Mouse (Mus musculus): ENCODE data around the gene Hpn. TPM values are rescaled to one million over a fixed set of nuclear protein-coding genes. Genes with fewer than 3 reads are reported as not detected.

Gene Hpn
- total RNA-seq, 2 experiments from 2014 or later: 28.3 to 201 TPM

- no peak for ATAC-seq (replicated peaks; ENCODE audit: low FRiP score, low TSS enrichment, poor library complexity, severe bottlenecking)
These were observed 30.6 kb upstream of the Hpn start for GRCm38 (mm10) chr7:31145596-31146160.

GRCm38 (mm10) chr7:31144886-31145285 is 29.8 kb upstream of the Hpn start:
- no peak for ATAC-seq (replicated peaks; ENCODE audit: low FRiP score, low TSS enrichment, poor library complexity, severe bottlenecking)

- ATAC-seq (replicated peaks; ENCODE audit: low FRiP score, low TSS enrichment, poor library complexity, severe bottlenecking): no peak
These were observed 25.9 kb upstream of the Hpn start for GRCm38 (mm10) chr7:31140941-31141340.

GRCm38 (mm10) chr7:31140302-31140701 is 25.2 kb upstream of the Hpn start:
- 0 out of 2 replicates have a peak, but pooled peaks have one; percentile 30 for ATAC-seq (replicated peaks; ENCODE audit: low FRiP score, low TSS enrichment, poor library complexity, severe bottlenecking)

GRCm38 (mm10) chr7:31139765-31140164 is 24.7 kb upstream of the Hpn start:
- ATAC-seq (replicated peaks; ENCODE audit: low FRiP score, low TSS enrichment, poor library complexity, severe bottlenecking): peak; percentile 86

- ATAC-seq (replicated peaks; ENCODE audit: low FRiP score, low TSS enrichment, poor library complexity, severe bottlenecking): no peak
These were observed 20.6 kb upstream of the Hpn start for GRCm38 (mm10) chr7:31135717-31136116.

GRCm38 (mm10) chr7:31131866-31132265 is 16.8 kb upstream of the Hpn start:
- no peak for ATAC-seq (replicated peaks; ENCODE audit: low FRiP score, low TSS enrichment, poor library complexity, severe bottlenecking)

GRCm38 (mm10) chr7:31130841-31131240 is 15.8 kb upstream of the Hpn start:
- peak; percentile 85 for ATAC-seq (replicated peaks; ENCODE audit: low FRiP score, low TSS enrichment, poor library complexity, severe bottlenecking)

GRCm38 (mm10) chr7:31130197-31130596 is 15.1 kb upstream of the Hpn start:
- no peak for ATAC-seq (replicated peaks; ENCODE audit: low FRiP score, low TSS enrichment, poor library complexity, severe bottlenecking)

- no peak for ATAC-seq (replicated peaks; ENCODE audit: low FRiP score, low TSS enrichment, poor library complexity, severe bottlenecking)
These were observed 13.1 kb upstream of the Hpn start for GRCm38 (mm10) chr7:31128157-31128705.

GRCm38 (mm10) chr7:31126851-31127724 is 12.0 kb upstream of the Hpn start, which contains the start of gene Scn1b:
Gene Scn1b, minus strand, starts transcription at chr7:31127003.
- ATAC-seq (replicated peaks; ENCODE audit: low FRiP score, low TSS enrichment, poor library complexity, severe bottlenecking): 0 out of 2 replicates have a peak, but pooled peaks have one; percentile 16

GRCm38 (mm10) chr7:31126211-31126751 is 11.2 kb upstream of the Hpn start:
- no peak for ATAC-seq (replicated peaks; ENCODE audit: low FRiP score, low TSS enrichment, poor library complexity, severe bottlenecking)

GRCm38 (mm10) chr7:31125116-31125515 is 10.0 kb upstream of the Hpn start:
- no peak for ATAC-seq (replicated peaks; ENCODE audit: low FRiP score, low TSS enrichment, poor library complexity, severe bottlenecking)

- no peak for ATAC-seq (replicated peaks; ENCODE audit: low FRiP score, low TSS enrichment, poor library complexity, severe bottlenecking)
These were observed 9.3 kb upstream of the Hpn start for GRCm38 (mm10) chr7:31124381-31124780.

GRCm38 (mm10) chr7:31123697-31124096 is 8.6 kb upstream of the Hpn start:
- ATAC-seq (replicated peaks; ENCODE audit: low FRiP score, low TSS enrichment, poor library complexity, severe bottlenecking): no peak

- no peak for ATAC-seq (replicated peaks; ENCODE audit: low FRiP score, low TSS enrichment, poor library complexity, severe bottlenecking)
These were observed 7.8 kb upstream of the Hpn start for GRCm38 (mm10) chr7:31122641-31123631.

GRCm38 (mm10) chr7:31119556-31119955 is 4.5 kb upstream of the Hpn start:
- ATAC-seq (replicated peaks; ENCODE audit: low FRiP score, low TSS enrichment, poor library complexity, severe bottlenecking): no peak

- no peak for ATAC-seq (replicated peaks; ENCODE audit: low FRiP score, low TSS enrichment, poor library complexity, severe bottlenecking)
These were observed 3.4 kb upstream of the Hpn start for GRCm38 (mm10) chr7:31118486-31118885.

- ATAC-seq (replicated peaks; ENCODE audit: low FRiP score, low TSS enrichment, poor library complexity, severe bottlenecking): 0 out of 2 replicates have a peak, but pooled peaks have one; percentile 6
These were observed 2.4 kb upstream of the Hpn start for GRCm38 (mm10) chr7:31117465-31117864.
